Mouse (Mus musculus) ES-E14 (cell line): ENCODE measurements around the gene Tjp2.

Experiments
- HCFC1 ChIP-seq: IDR thresholded peaks from 2 replicates; pipeline ENCODE4 v1.6.1; 2012; ENCODE audit warnings: low read length, inconsistent platforms, borderline replicate concordance; ENCODE audit not compliant: insufficient read depth
- MAFK ChIP-seq: IDR thresholded peaks from 2 replicates; pipeline ENCODE4 v1.6.1; 2014; ENCODE audit warnings: mild to moderate bottlenecking, low read depth, low read length, inconsistent platforms; ENCODE audit not compliant: insufficient read depth

DNA sequence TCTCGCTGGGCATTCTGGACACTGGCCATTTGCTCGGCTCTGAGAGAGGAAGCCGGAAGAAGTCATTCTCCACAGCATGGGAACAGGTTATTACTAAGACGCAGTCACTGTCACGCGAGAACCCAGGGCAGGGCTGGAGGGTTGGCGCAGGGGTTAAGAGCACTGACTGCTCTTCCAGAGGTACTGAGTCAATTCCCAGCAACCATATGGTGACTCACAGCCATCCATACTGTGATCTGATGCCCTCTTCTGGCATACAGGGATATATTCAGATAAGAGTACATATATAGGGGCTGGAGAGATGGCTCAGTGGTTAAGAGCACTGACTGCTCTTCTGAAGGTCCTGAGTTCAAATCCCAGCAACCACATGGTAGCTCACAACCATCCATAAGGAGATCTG lies 113.2 kb downstream of the Tjp2 start:
- TF ChIP-seq HCFC1 (no peak), MAFK (no peak)
